Mouse (Mus musculus) embryonic facial prominence, embryonic 14.5 days (tissue): ENCODE data around the gene Gpr84. TPM values are rescaled to one million over a fixed set of nuclear protein-coding genes. Genes with fewer than 3 reads are reported as not detected.
A peak's percentile ranks its signal among the peaks of the same experiment; 100 is the strongest.

Source experiments
- ATAC-seq: fragments of 200-750 bp; cut with Nextera tagmentation; 2 replicates; pipeline ENCODE4 v1.8.0; 2017; ENCODE audit warnings: low read depth, moderate number of reproducible peaks, moderate TSS enrichment
- DNase-seq: peaks from one replicate; pipeline ENCODE4 v3.0.0-alpha.2; 2015; ENCODE audit warnings: low spot score
- H3K27ac ChIP-seq: fragments of 300-500 bp; sonication (generic); replicated peaks from 2 replicates; pipeline ENCODE4 v1.5.1; 2014; ENCODE audit warnings: low read depth, mild to moderate bottlenecking, low read length, moderate library complexity
- H3K27me3 ChIP-seq: fragments of 300-500 bp; sonication (generic); replicated peaks from 2 replicates; pipeline ENCODE4 v1.6.1; 2014; ENCODE audit warnings: low read length; ENCODE audit not compliant: control insufficient read depth, insufficient read depth
- H3K36me3 ChIP-seq: fragments of 300-500 bp; sonication (generic); 2 replicates; pipeline ENCODE4 v1.6.1; 2014; ENCODE audit warnings: low read length, mixed read lengths; ENCODE audit not compliant: control insufficient read depth, insufficient read depth
- H3K4me1 ChIP-seq: fragments of 300-500 bp; sonication (generic); 2 replicates; pipeline ENCODE4 v1.6.1; 2014; ENCODE audit warnings: antibody characterized with exemption, low read length; ENCODE audit not compliant: control insufficient read depth, insufficient read depth
- H3K4me2 ChIP-seq: fragments of 300-500 bp; sonication (generic); 2 replicates; pipeline ENCODE4 v1.6.1; 2014; ENCODE audit warnings: low read depth, mild to moderate bottlenecking, low read length, moderate library complexity, mixed read lengths
- H3K4me3 ChIP-seq: fragments of 300-500 bp; sonication (generic); 2 replicates; pipeline ENCODE4 v1.5.1; 2014; ENCODE audit warnings: low read depth, mild to moderate bottlenecking, low read length
- H3K9ac ChIP-seq: fragments of 300-500 bp; sonication (generic); 2 replicates; pipeline ENCODE4 v1.6.1; 2014; ENCODE audit warnings: low read depth, mild to moderate bottlenecking, low read length, moderate library complexity, mixed read lengths
- H3K9me3 ChIP-seq: fragments of 300-500 bp; sonication (generic); 2 replicates; pipeline ENCODE4 v1.6.1; 2016; ENCODE audit warnings: low read length; ENCODE audit not compliant: control insufficient read depth
- WGBS: fragments of 180-500 bp; shearing (Covaris S2); extraction: QIAGEN DNeasy Blood & Tissue Kit; methylation state at CpG from one replicate; pipeline ENCODE4 v1.1.7; 2014; 5-methylcytosine and 5-hydroxymethylcytosine counted together
- polyA plus RNA-seq: library from polyadenylated mRNA; unstranded; fragments of >200 nt; fragmentation: Nextera tagmentation; extraction: Ambion mirVana; gene quantifications from 2 replicates; pipeline ENCODE4 v1.2.1, GENCODE M21; 2014

The Gpr84 gene
- polyA plus RNA-seq, 1 experiment from 2014 or later = 0.47 TPM

DNA sequence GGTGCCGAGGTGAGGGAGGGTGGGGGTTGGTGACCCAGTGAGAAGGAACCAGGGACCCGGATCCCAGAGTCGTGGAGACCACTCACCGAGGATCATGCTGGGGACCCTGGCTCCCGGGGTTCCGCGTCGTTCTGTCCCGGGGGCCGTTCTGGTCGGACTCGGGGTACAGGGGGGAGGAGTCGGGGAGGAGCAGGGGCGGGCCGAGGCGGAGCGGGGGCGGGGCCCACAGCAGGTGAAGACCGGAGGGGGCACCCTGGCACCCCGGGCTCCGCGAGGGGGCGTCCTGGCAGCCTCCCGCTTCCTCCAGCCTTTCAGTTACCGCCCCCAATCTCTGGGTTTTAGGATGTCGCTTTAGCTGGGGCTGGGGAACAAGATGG is 29.5 kb upstream of the Gpr84 start, which contains the start of gene Zfp385a:
Zfp385a (minus strand) TSS at position 133 of the 377 bp plus-strand sequence.
- peaks cover 8% of the 10 kb centered on the region; the same call in 1 of the 2 replicates for H3K27me3 ChIP-seq
- no peak within 1 kb of the TSS; the same call in 1 of the 2 replicates for H3K27ac ChIP-seq
- DNase-seq = no peak
- H3K9ac ChIP-seq = peak within 1 kb of the TSS; percentile 58
- peak within 1 kb of the TSS; percentile 53 for H3K4me3 ChIP-seq
- peak; percentile 44 for ATAC-seq
- peak within 1 kb of the TSS; percentile 69 for H3K4me2 ChIP-seq
- WGBS = 5% methylated on average over 8 of the region's 26 CpGs
- H3K9me3 ChIP-seq = no peaks in the 10 kb centered on the region
- H3K36me3 ChIP-seq = peaks cover 14% of the 10 kb centered on the region
- H3K4me1 ChIP-seq = peaks cover 23% of the 10 kb centered on the region

DNA sequence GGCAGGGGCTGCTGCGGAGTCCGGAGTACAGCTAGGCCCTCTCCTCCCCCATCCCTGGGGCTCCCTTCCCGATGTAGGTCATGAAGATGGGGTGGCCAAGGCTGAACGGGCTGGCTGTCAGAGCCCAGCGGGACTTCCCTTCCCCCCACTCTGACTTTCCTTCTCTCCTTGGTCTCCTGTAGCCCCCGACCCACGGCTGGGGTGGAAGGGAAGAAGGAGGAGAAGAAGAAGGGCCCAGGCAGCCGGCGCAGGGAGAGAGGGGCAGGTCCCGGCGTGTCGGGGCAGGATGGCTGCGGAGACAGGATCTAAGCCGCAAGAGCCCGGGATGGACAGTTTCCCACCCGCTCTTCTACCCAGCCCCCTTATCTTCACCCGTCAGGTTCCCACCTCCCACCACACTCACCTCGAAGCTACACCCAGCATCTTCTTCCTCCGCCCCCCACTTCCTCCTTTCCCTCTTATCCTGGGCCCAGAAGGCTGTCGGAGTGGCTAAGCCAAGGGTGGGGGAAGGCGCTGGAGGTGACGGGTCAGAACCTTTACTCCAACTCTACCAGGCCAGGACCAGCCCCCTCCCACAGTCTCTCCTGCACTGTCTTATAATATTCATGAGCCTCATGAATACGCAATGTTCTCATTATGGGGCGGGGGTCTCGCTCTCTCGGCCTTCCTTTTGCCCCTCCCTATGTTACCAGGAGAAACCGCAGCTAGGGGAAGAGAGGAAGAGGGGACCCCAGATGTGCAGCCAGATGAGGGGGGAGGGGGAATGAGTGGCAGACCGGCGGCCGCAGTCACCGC is 29.0 kb upstream of the Gpr84 start:
- H3K4me2 ChIP-seq = peak overlapping the region; percentile 69
- peaks cover 24% of the 10 kb centered on the region for H3K4me1 ChIP-seq
- DNase-seq = no peak
- H3K27ac ChIP-seq = no peak overlapping the region; the same call in 1 of the 2 replicates
- peaks cover 8% of the 10 kb centered on the region; the same call in 1 of the 2 replicates for H3K27me3 ChIP-seq
- H3K36me3 ChIP-seq = peaks cover 8% of the 10 kb centered on the region
- ATAC-seq = peak; percentile 10; the same call in 1 of the 2 replicates
- H3K9me3 ChIP-seq = no peaks in the 10 kb centered on the region
- peak overlapping the region; percentile 58 for H3K9ac ChIP-seq
- H3K4me3 ChIP-seq = peak overlapping the region; percentile 53
- 6% methylated on average over 25 of the region's 31 CpGs for WGBS

DNA sequence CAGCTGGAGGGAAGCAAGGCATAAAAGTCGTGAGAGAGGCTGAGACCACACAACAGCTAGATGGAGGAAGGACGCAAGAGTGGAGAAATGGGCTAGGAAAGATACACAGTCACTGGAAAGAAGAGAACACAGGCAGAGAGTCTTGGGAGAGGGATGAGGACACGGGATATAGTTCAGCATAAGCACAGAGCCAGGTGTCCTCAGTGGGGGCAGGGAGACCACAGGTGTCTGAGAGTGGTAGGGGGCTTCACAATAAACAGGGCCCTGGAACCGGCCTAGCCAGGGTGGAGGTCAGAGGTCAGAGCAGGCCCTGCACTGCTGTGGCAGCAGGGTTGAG is 28.4 kb upstream of the Gpr84 start:
- Histone ChIP-seq H3K27me3 (peaks cover 8% of the 10 kb centered on the region; the same call in 1 of the 2 replicates), H3K27ac (no peak overlapping the region), H3K9me3 (no peaks in the 10 kb centered on the region), H3K9ac (peak overlapping the region; percentile 58; the same call in 1 of the 2 replicates), H3K4me2 (peak overlapping the region; percentile 69), H3K4me1 (peaks cover 29% of the 10 kb centered on the region), H3K36me3 (peaks cover 3% of the 10 kb centered on the region; the same call in 1 of the 2 replicates), H3K4me3 (peak overlapping the region; percentile 53)
- no peak for ATAC-seq
- 28% methylated on average over 4 of the region's 4 CpGs for WGBS
- no peak for DNase-seq

DNA sequence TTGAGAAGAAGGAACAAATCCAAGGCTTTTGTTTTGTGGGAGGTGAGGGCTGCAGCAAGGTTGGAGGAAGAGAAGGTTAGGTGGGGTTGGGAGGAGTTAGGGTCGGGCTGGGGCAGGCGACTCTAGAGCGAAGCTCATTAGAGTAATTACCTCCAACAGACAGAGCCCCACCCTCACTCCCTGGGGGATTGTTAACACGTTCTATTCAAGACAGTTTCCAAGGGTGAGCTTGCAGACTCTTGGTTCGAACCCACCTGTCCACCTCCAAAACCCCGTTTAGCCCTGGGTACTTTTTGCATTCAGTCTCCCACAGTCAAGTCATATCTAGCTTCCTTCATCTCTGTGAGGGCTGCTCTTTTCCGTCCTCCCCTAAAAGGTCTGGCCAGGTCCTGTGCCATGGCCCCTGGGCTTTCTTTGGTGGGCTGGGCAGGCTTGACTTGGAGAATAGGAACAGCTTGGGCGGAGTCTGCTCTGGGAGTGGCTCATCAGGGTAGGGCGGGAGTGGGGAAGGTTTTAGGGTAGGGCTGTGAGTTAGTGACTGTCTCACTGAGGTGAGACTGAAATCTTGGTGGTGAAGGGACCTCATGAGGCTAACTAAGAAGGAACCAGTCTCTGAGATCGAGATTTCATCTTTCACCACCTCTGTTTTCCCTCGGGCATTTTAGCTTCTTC is 26.7 kb upstream of the Gpr84 start:
- Histone ChIP-seq H3K9ac (no peak overlapping the region), H3K27ac (no peak overlapping the region), H3K36me3 (no peaks in the 10 kb centered on the region), H3K27me3 (peaks cover 8% of the 10 kb centered on the region; the same call in 1 of the 2 replicates), H3K9me3 (no peaks in the 10 kb centered on the region), H3K4me2 (no peak overlapping the region), H3K4me3 (no peak overlapping the region), H3K4me1 (peaks cover 36% of the 10 kb centered on the region)
- no peak for DNase-seq
- no peak for ATAC-seq
- 17% methylated on average over 11 of the region's 11 CpGs for WGBS

DNA sequence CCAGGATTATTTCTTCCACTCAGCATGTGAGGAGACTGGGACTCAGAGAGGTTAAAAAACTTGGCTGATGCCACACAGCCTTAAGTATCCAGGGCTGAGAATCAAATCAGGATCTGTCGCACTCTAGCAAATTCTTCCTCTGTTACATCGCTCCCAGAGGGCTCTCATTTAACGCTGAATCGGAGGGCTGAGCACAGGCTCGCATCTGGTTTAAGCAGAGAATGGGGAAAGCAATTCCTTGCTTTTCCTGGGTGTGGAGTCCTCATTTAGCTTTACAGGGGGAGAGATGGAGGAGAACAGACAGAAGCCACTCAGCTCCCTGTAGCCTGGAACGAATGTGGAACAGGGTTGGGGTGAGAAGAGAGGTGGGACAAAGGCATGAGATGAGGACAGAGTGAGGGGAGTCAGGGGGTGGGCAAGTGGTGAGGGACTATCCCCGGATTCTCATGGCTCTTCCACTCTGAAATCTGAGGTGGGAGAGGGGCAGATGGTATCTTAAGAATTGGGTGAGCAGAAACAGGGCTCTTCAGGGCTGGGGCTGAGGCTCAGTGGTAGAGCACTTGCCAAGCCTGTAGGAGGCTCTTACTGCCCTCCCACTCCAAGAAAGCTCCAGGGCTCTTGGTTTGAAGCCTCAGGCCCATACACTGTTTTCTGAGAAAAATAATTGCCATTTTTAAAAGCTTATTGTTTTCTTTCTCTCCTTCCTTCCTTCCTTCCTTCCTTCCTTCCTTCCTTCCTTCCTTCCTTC is 25.2 kb upstream of the Gpr84 start:
- Histone ChIP-seq H3K4me1 (peaks cover 27% of the 10 kb centered on the region), H3K4me3 (no peak overlapping the region), H3K4me2 (no peak overlapping the region), H3K36me3 (no peaks in the 10 kb centered on the region), H3K27me3 (peaks cover 8% of the 10 kb centered on the region; the same call in 1 of the 2 replicates), H3K27ac (no peak overlapping the region), H3K9me3 (no peaks in the 10 kb centered on the region), H3K9ac (0 out of 2 replicates have a peak overlapping the region, but pooled peaks have one; percentile 15)
- no peak for ATAC-seq
- 17% methylated on average over 7 of the region's 7 CpGs for WGBS
- no peak for DNase-seq

DNA sequence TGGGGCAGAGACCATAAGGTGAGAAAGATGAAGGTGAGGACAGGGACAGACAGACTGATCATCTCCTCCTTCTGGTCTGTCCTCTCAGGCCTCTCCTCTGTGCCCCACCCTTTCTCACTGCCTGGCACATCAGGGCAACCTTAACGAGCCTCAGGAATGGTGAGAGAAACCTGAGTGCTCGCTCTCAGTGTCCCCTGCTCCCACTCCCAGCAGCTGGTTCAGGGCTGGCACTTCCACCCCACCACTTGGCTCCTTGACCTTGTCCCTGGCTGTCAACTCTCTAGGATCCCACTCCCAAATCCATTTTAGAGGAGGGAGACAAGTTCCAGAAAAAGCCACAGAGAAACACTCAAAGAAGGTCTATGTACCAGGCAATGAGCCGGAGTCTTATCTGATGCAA is 24.6 kb upstream of the Gpr84 start:
- WGBS = 38% methylated on average over 3 of the region's 3 CpGs
- H3K27ac ChIP-seq = no peak overlapping the region
- H3K4me1 ChIP-seq = peaks cover 22% of the 10 kb centered on the region
- H3K4me3 ChIP-seq = no peak overlapping the region
- peaks cover 8% of the 10 kb centered on the region; the same call in 1 of the 2 replicates for H3K27me3 ChIP-seq
- ATAC-seq = no peak
- DNase-seq = no peak
- H3K9me3 ChIP-seq = no peaks in the 10 kb centered on the region
- H3K9ac ChIP-seq = 0 out of 2 replicates have a peak overlapping the region, but pooled peaks have one; percentile 15
- H3K36me3 ChIP-seq = no peaks in the 10 kb centered on the region
- no peak overlapping the region for H3K4me2 ChIP-seq

DNA sequence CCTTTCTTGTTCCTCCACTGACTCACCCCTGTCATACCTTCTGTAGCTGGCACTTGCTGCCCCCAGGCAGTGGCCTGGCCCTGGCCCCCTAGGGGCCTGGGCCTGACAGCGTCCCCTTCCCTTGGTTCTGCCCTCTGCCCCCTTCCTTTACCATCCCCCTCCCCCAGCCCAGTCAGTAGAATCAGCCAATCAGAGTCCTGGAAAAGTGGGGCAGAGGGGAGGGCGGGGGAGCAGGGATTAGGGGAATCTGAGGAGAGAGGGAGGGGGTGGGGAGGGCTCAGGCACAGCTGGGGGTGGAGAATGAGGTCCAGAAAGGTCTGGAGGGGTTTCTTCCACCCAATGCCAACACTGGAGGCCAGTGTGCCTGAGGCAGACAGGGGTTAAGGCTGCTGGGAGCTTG is 23.8 kb upstream of the Gpr84 start:
- Histone ChIP-seq H3K4me2 (0 out of 2 replicates have a peak overlapping the region, but pooled peaks have one; percentile 3), H3K9me3 (no peaks in the 10 kb centered on the region), H3K4me3 (no peak overlapping the region), H3K4me1 (peaks cover 22% of the 10 kb centered on the region), H3K36me3 (no peaks in the 10 kb centered on the region), H3K27ac (no peak overlapping the region), H3K9ac (no peak overlapping the region), H3K27me3 (peaks cover 4% of the 10 kb centered on the region; the same call in 1 of the 2 replicates)
- ATAC-seq (peak; percentile 35; the same call in 1 of the 2 replicates), DNase-seq (no peak)
- 0% methylated on average over 1 of the region's 2 CpGs for WGBS

DNA sequence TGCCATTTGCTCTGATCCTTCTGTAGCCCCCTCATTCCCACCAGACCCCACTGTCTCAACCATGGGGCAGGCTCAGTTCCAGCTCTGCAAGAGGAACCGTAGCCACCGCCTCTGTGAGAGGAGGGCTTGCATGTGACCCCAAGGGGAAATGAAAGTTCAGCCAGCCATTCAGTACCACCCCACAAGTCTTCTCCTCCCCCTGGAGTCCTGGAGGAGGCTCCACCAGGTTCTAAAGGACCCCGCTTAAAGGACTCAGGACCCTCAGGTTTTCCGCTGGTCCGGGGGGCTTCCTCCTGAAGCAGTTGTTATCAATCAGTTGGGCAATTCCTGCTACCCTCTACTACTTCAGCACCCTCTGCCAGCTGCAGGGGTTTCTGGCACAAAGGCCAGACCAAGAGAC is 23.3 kb upstream of the Gpr84 start:
- DNase-seq (no peak), ATAC-seq (peak; percentile 14; the same call in 1 of the 2 replicates)
- Histone ChIP-seq H3K36me3 (no peaks in the 10 kb centered on the region), H3K9ac (no peak overlapping the region), H3K9me3 (no peaks in the 10 kb centered on the region), H3K4me3 (no peak overlapping the region), H3K4me2 (peak overlapping the region; percentile 3; the same call in 1 of the 2 replicates), H3K27ac (no peak overlapping the region), H3K4me1 (peaks cover 22% of the 10 kb centered on the region), H3K27me3 (no peaks in the 10 kb centered on the region)
- 51% methylated on average over 5 of the region's 5 CpGs for WGBS
